In genomic region chr11:70528610-70529009, GRCm38 (mm10) we compare ENCODE assay signal across 33 mouse cellular contexts. TPM values are rescaled to one million over a fixed set of nuclear protein-coding genes. Genes with fewer than 3 reads are reported as not detected.
DNase-seq lines count a peak whose midpoint lies in the region; TF ChIP-seq lines count a peak whose summit lies in the region.
"Had no signal": no experiment of that assay in that cellular context is flagged by ENCODE, and none has a peak within 500 bp of the region (broad histone marks: within the 10 kb centered on the region; RNA-seq: fewer than 3 reads in every experiment).

No protein-coding gene starts in this region.

- intact Hi-C loops in left cerebral cortex, postnatal 25 days (cut with DNase I), result no loop called here

- no peak overlapping the region for H3K4me2 ChIP-seq in myocyte (ENCODE audit: low read depth)
- H3K4me2 ChIP-seq: embryonic facial prominence, embryonic 13.5 days; forebrain, embryonic 13.5 days; heart, embryonic 12.5 days; heart, embryonic 15.5 days; hindbrain, embryonic 13.5 days; intestine, embryonic 15.5 days had no signal

- TF ChIP-seq POLR2A in cortical plate, adult 2 months (IDR thresholded peaks at IDR 0.05; ENCODE audit: extremely low read depth, insufficient read depth, low read length), result 0 out of 2 replicates have a peak, but pooled peaks have one; percentile 8
- no peak for TF ChIP-seq POLR2A in myocyte (IDR thresholded peaks at IDR 0.05; ENCODE audit: insufficient read length, low read depth)

- H3K4me1 ChIP-seq in cortical plate, adult 2 months (ENCODE audit: control insufficient read depth, insufficient read depth, low read length), result peaks cover 5% of the 10 kb centered on the region; the same call in 1 of the 2 replicates

- no peak overlapping the region for H3K4me3 ChIP-seq in cortical plate, adult 2 months (ENCODE audit: insufficient read depth, low read length)
- H3K4me3 ChIP-seq in myocyte, result no peak overlapping the region
- H3K4me3 ChIP-seq: embryonic facial prominence, embryonic 10.5 days; embryonic facial prominence, embryonic 13.5 days; forebrain, embryonic 10.5 days; forebrain, embryonic 13.5 days; gastrocnemius, adult 2 months; heart, embryonic 12.5 days; heart, embryonic 15.5 days; hindbrain, embryonic 10.5 days; hindbrain, embryonic 13.5 days; intestine, embryonic 15.5 days had no signal

- H3K27me3 ChIP-seq in myocyte (ENCODE audit: control insufficient read depth, insufficient read depth, insufficient read length), result no peaks in the 10 kb centered on the region
- H3K27me3 ChIP-seq: embryonic facial prominence, embryonic 13.5 days; forebrain, embryonic 13.5 days; heart, embryonic 12.5 days; heart, embryonic 15.5 days; hindbrain, embryonic 13.5 days; intestine, embryonic 15.5 days had no signal

- no peak overlapping the region for H3ac ChIP-seq in myocyte (ENCODE audit: control insufficient read depth, insufficient read length)

- no peak overlapping the region for H3K27ac ChIP-seq in cortical plate, adult 2 months (ENCODE audit: insufficient read depth, low read length)
- H3K27ac ChIP-seq: embryonic facial prominence, embryonic 10.5 days; embryonic facial prominence, embryonic 13.5 days; forebrain, embryonic 10.5 days; forebrain, embryonic 13.5 days; gastrocnemius, adult 2 months; heart, embryonic 15.5 days; hindbrain, embryonic 10.5 days; hindbrain, embryonic 13.5 days; intestine, embryonic 15.5 days had no signal

- DNase-seq in lung, postnatal 36 days, result peak; percentile 45
- DNase-seq in lung, adult 18-20 months, result no peak
- DNase-seq in cerebellum, adult 9-10 months, result no peak
- DNase-seq in left cerebral cortex, postnatal 25 days (ENCODE audit: low spot score in 2 of 2), result no peak
- DNase-seq: adrenal gland, adult 8-10 months; adrenal gland, postnatal 25 days; B cell, adult 2 months; cerebellum, adult 18-20 months; cerebellum, adult 9-11 months; cerebellum, postnatal 25 days; embryo, embryonic 11 days; gastrocnemius, adult 2 months; gastrocnemius, postnatal 25 days; heart, adult 18-20 months; heart, postnatal 10 days; heart, postnatal 36 days had no signal

- peaks cover 12% of the 10 kb centered on the region for H3K36me3 ChIP-seq in myocyte (ENCODE audit: control insufficient read depth, insufficient read depth)

- H3K79me2 ChIP-seq in myocyte (ENCODE audit: control insufficient read depth, insufficient read depth), result peaks cover 15% of the 10 kb centered on the region

- TF ChIP-seq CTCF in cortical plate, adult 2 months (IDR thresholded peaks at IDR 0.05; ENCODE audit: extremely low read depth, insufficient read depth, low read length), result no peak

TF ChIP-seq in myocyte, 11 proteins besides CTCF, POLR2A, EP300 and RAD21:
- TF ChIP-seq POLR2AphosphoS2 (IDR thresholded peaks at IDR 0.05; ENCODE audit: insufficient read length, low read depth), result peak; percentile 37
- no peak for TF ChIP-seq USF1 (IDR thresholded peaks at IDR 0.05; ENCODE audit: low read depth)
- TF ChIP-seq SRF (IDR thresholded peaks at IDR 0.05; ENCODE audit: control insufficient read depth, insufficient read length, low read depth), result no peak

RNA-seq across cellular contexts. Expression of gene Psmb6, which starts 3.4 kb away (rescaled TPM):
- polyA plus RNA-seq in cortical plate, adult 2 months (2012; rRNA removed), result 240 and 248 TPM in 2 replicates
- 575 TPM for polyA plus RNA-seq in myocyte (2012; fragmentation: generic; extraction: Trizol)
- total RNA-seq in left cerebral cortex, postnatal 25 days (2021), result 100 to 1,000 TPM; 172 to 186 TPM

RNA-seq across cellular contexts. Expression of gene Gm40193, which starts 4.1 kb away (rescaled TPM):
- polyA plus RNA-seq in cortical plate, adult 2 months (2012; rRNA removed), result not detected in 2 replicates
- polyA plus RNA-seq in myocyte (2012; fragmentation: generic; extraction: Trizol), result not detected
- not detected for total RNA-seq in left cerebral cortex, postnatal 25 days (2021)
- total RNA-seq: adrenal gland, adult 8-10 months; adrenal gland, postnatal 25 days; common myeloid progenitor, adult 5-6 weeks; gastrocnemius, adult 2 months; gastrocnemius, postnatal 25 days; heart, adult 18-20 months; heart, postnatal 10 days; heart, postnatal 36 days had no signal
- polyA plus RNA-seq: activated CD4-positive, CD25-positive, alpha-beta regulatory T cell, adult 4 months; embryonic facial prominence, embryonic 10.5 days; embryonic facial prominence, embryonic 13.5 days; forebrain, embryonic 10.5 days; forebrain, embryonic 13.5 days; forebrain, embryonic 16.5 days; frontal cortex, adult 2 months; gonadal fat pad, adult 2 months; heart, embryonic 12.5 days; heart, embryonic 15.5 days; hindbrain, embryonic 10.5 days; hindbrain, embryonic 13.5 days; hindbrain, embryonic 16.5 days; intestine, embryonic 15.5 days had no signal

RNA-seq across cellular contexts. Expression of gene Gltpd2, which starts 9.6 kb away (rescaled TPM):
- polyA plus RNA-seq in cortical plate, adult 2 months (2012; rRNA removed), result not detected in 2 replicates
- not detected for polyA plus RNA-seq in myocyte (2012; fragmentation: generic; extraction: Trizol)
- not detected for total RNA-seq in left cerebral cortex, postnatal 25 days (2021)
- total RNA-seq: adrenal gland, adult 8-10 months; adrenal gland, postnatal 25 days; common myeloid progenitor, adult 5-6 weeks; gastrocnemius, adult 2 months; gastrocnemius, postnatal 25 days; heart, adult 18-20 months; heart, postnatal 10 days; heart, postnatal 36 days had no signal
- polyA plus RNA-seq: activated CD4-positive, CD25-positive, alpha-beta regulatory T cell, adult 4 months; embryonic facial prominence, embryonic 13.5 days; forebrain, embryonic 13.5 days; frontal cortex, adult 2 months; gonadal fat pad, adult 2 months; heart, embryonic 15.5 days had no signal

RNA-seq across cellular contexts. Expression of gene Pld2, which starts 11.3 kb away (rescaled TPM):
- 21.4 and 24.4 TPM in 2 replicates for polyA plus RNA-seq in cortical plate, adult 2 months (2012; rRNA removed)
- 10.2 TPM for polyA plus RNA-seq in myocyte (2012; fragmentation: generic; extraction: Trizol)
- 10 to 100 TPM; 13.0 to 15.2 TPM for total RNA-seq in left cerebral cortex, postnatal 25 days (2021)

RNA-seq across cellular contexts. Expression of gene Vmo1, which starts 14.2 kb away (rescaled TPM):
- polyA plus RNA-seq in cortical plate, adult 2 months (2012; rRNA removed), result 0.23 and 0.34 TPM in 2 replicates
- not detected for polyA plus RNA-seq in myocyte (2012; fragmentation: generic; extraction: Trizol)
- total RNA-seq in left cerebral cortex, postnatal 25 days (2021), result not detected
- total RNA-seq: adrenal gland, postnatal 25 days; common myeloid progenitor, adult 5-6 weeks; gastrocnemius, adult 2 months; gastrocnemius, postnatal 25 days; heart, adult 18-20 months; heart, postnatal 10 days; heart, postnatal 36 days had no signal
- polyA plus RNA-seq: activated CD4-positive, CD25-positive, alpha-beta regulatory T cell, adult 4 months; embryonic facial prominence, embryonic 10.5 days; embryonic facial prominence, embryonic 13.5 days; forebrain, embryonic 13.5 days; forebrain, embryonic 16.5 days; gonadal fat pad, adult 2 months; hindbrain, embryonic 10.5 days; hindbrain, embryonic 13.5 days; hindbrain, embryonic 16.5 days had no signal
